Mouse (Mus musculus): Measurements from ENCODE around the gene Sec24d. TPM values are rescaled to one million over a fixed set of nuclear protein-coding genes. Genes with fewer than 3 reads are reported as not detected.

Sec24d gene
- total RNA-seq, 4 experiments from 2014 or later, result 21.0 to 29.2 (median 27.2) TPM

GRCm38 (mm10) chr3:123391180-123391579 is 123.9 kb downstream of the Sec24d start:
- DNase-seq (ENCODE audit: low spot score in 2 of 2), result no peak

DNA sequence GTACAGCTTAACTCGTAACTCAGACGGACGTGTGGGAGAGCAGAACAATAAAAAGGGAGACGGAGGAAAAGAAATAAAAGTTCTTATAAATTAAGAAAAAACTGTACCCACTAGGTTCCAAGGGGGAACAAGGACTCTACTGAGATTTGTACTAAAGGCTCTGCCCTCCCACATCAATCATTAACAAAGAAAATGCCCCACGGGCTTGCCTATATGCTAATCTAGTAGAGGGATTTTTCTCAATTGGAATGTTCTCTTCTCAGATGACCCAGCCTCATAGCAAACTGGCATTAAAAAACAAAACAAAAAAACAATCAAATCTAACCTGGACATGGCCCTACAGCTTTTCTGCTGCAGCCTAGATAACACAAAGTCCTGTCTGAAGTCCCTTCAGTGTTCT is 128.4 kb downstream of the Sec24d start:
- DNase-seq (ENCODE audit: low spot score in 2 of 2), result no peak

DNA sequence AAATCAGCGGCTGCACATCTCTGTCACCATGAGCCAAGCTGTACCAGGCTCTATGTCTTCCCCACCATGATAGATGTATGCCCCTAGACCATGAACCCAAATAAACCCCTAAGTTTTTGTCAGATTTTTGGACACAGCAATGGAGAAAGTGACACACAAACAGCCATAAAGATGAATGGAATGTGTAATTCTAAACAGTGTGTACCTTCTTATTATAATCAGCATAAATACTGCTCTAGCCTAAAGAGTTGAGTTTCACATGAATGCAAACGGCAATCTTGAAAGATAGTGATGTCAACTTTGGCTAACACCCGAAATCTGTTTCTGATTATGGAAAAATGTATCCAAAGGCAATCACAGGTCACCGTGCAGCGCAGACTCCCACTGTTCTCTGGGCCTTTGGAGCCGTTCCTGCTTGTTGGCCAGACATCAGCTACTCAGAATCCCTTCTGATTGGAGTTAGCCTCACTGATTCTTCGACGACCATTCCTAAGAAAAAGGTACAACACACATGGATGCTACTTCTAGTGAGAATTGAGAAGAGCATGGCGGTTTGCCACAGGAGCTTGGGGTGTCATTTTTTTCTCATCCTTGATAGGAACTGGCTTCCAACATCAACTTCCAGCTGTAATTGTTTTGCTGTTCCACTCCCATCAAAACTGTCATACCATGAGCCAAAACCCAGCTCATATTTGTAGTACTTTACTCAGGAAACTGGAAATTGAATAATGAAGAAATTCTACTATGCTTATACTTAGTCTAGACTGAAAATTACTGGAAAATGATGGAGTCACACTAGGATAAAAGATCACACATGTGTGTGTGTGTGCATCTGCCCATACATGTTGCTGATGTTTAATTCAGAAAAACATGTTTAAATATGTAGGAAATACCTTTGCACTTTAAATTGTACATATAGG is 130.6 kb downstream of the Sec24d start:
- no peak for DNase-seq (ENCODE audit: low spot score in 2 of 2)

DNA sequence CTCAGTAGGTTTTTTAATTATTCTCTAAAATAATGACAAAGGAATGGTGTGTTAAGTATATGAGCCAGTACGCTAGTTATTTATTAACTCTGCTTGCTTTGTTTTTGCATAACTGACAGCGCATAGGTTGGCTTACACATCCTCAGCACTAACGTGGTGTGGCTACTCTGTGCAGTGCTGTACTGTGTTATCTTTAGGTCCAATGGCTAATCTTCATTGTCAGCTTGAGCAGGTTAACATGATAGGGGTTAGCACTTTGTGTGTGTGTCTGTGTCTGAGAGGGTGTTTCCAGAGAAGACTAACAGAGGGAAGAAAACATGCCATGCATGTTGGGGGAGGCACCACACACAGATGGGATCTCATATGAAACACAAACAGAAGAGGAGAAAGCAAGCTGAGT is 137.7 kb downstream of the Sec24d start:
- DNase-seq (ENCODE audit: low spot score in 2 of 2), result no peak

- no peak for DNase-seq (ENCODE audit: low spot score in 2 of 2)
Measured at GRCm38 (mm10) chr3:123411821-123412578, 144.7 kb downstream of the Sec24d start.

DNA sequence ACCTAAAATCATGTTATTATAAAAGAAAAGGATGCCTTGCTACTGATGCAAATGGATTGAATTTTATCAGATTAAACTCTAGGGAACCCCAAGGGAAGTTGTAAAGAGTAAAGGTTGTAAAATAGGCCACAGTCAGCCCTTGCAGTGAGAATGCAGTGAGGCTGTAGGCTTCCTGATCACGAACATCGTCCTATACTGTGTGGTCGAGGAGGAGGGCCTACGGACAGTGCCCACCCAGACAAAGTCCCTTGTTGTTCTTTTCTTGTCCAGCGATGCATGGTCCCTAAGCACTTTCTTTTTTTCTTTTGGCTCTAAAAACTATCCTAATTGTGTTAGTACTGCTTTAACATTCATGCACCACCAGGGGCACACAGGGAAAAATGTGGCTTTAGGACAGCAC is 145.9 kb downstream of the Sec24d start:
- DNase-seq (ENCODE audit: low spot score in 2 of 2), result no peak

Other genes starting within 250 kb of the Sec24d start
- 1 to 10 TPM in 2 of 4 experiments, under 1 TPM in 1, not detected in 1; 0.96 to 1.7 (median 1.3) TPM for gene Myoz2, start 232.4 kb upstream of the Sec24d start, total RNA-seq (2022)
- gene Synpo2, start 31.3 kb upstream of the Sec24d start, total RNA-seq (2022), result 1 to 10 TPM; 4.5 to 6.0 (median 5.7) TPM
- 10 to 100 TPM; 14.2 to 16.3 (median 15.8) TPM for gene Mettl14, start 118.7 kb downstream of the Sec24d start, total RNA-seq (2022)
- gene Prss12, start 179.5 kb downstream of the Sec24d start, total RNA-seq (2022), result 10 to 100 TPM; 13.4 to 15.1 (median 14.3) TPM

Measured in layer of hippocampus, adult 8-10 months (tissue).